Mouse (Mus musculus) MEL (cell line): Measurements from ENCODE around the gene Samd14. TPM values are rescaled to one million over a fixed set of nuclear protein-coding genes. Genes with fewer than 3 reads are reported as not detected.

ENCODE experiments used
- DNase-seq: peaks from one replicate; pipeline ENCODE4 v3.0.0; 2011; ENCODE audit warnings: low read depth, low spot score
- H3K27ac ChIP-seq: 2 replicates; pipeline ENCODE4 v1.5.1; 2012; ENCODE audit warnings: low read depth, mild to moderate bottlenecking, control low read depth, low read length, moderate library complexity; ENCODE audit not compliant: control insufficient read depth
- H3K27me3 ChIP-seq, 2 experiments: fragments of 150-350 bp in 1 of 2; sonication (generic) in 1 of 2; 2 replicates each; pipeline ENCODE4 v1.6.1; 2012; ENCODE audit warnings: low read length in 2 of 2, mild to moderate bottlenecking in 2 of 2, improper control_type of control experiment in 1 of 2, moderate library complexity in 1 of 2; ENCODE audit not compliant: insufficient read depth in 2 of 2, control insufficient read depth in 1 of 2
- H3K36me3 ChIP-seq, 2 experiments: 2 replicates each; pipeline ENCODE4 v1.6.1; 2012 to 2014; ENCODE audit warnings: low read length in 2 of 2, improper control_type of control experiment in 1 of 2, inconsistent platforms in 1 of 2, mild to moderate bottlenecking in 1 of 2; ENCODE audit not compliant: insufficient read depth in 2 of 2, control insufficient read depth in 1 of 2
- H3K4me1 ChIP-seq, 2 experiments: fragments of 150-350 bp in 1 of 2; sonication (generic) in 1 of 2; 2 replicates each; pipeline ENCODE4 v1.6.1; 2012; ENCODE audit warnings: low read length in 2 of 2, improper control_type of control experiment in 1 of 2, mild to moderate bottlenecking in 1 of 2; ENCODE audit not compliant: insufficient read depth in 2 of 2, control insufficient read depth in 1 of 2
- H3K4me3 ChIP-seq, 2 experiments: fragments of 150-350 bp in 1 of 2; sonication (generic) in 1 of 2; 2 replicates each; pipeline ENCODE4 v1.5.1; 2012; ENCODE audit warnings: low read depth in 2 of 2, low read length in 2 of 2, mild to moderate bottlenecking in 2 of 2, moderate library complexity in 2 of 2, control low read depth in 1 of 2, improper control_type of control experiment in 1 of 2; ENCODE audit not compliant: control insufficient read depth in 1 of 2, insufficient read depth in 1 of 2
- H3K79me2 ChIP-seq: 2 replicates; pipeline ENCODE4 v1.6.1; 2012; ENCODE audit warnings: mild to moderate bottlenecking, low read length, moderate library complexity; ENCODE audit not compliant: control insufficient read depth, poor library complexity, insufficient read depth
- H3K9ac ChIP-seq: 2 replicates; pipeline ENCODE4 v1.6.1; 2012; ENCODE audit warnings: low read depth, mild to moderate bottlenecking, control low read depth, low read length, moderate library complexity; ENCODE audit not compliant: control insufficient read depth, poor library complexity, severe bottlenecking
- H3K9me3 ChIP-seq: fragments of 150-350 bp; sonication (generic); replicated peaks from 2 replicates; pipeline ENCODE4 v1.6.1; 2012; ENCODE audit warnings: mild to moderate bottlenecking, low read length, improper control_type of control experiment, moderate library complexity; ENCODE audit not compliant: insufficient read depth
- CTCF ChIP-seq, 3 experiments: IDR thresholded peaks in 2 of 3; conservative IDR thresholded peaks in 1 of 3; 2 replicates each; pipeline ENCODE4 v1.5.1; 2011 to 2012; ENCODE audit warnings: low read length in 3 of 3, low read depth in 2 of 3, mild to moderate bottlenecking in 2 of 3, improper control_type of control experiment in 1 of 3, inconsistent platforms in 1 of 3, mixed read lengths in 1 of 3, moderate library complexity in 1 of 3; ENCODE audit not compliant: control insufficient read depth in 1 of 3, insufficient read depth in 1 of 3, poor library complexity in 1 of 3, severe bottlenecking in 1 of 3
- E2F4 ChIP-seq: IDR thresholded peaks from 2 replicates; pipeline ENCODE4 v1.6.1; 2011; ENCODE audit warnings: low read depth, low read length, improper control_type of control experiment, borderline replicate concordance
- ELF1 ChIP-seq: IDR thresholded peaks from 2 replicates; pipeline ENCODE4 v1.6.1; 2014; ENCODE audit warnings: low read depth, mild to moderate bottlenecking, inconsistent platforms, low read length, improper control_type of control experiment, moderate library complexity
- ETS1 ChIP-seq: IDR thresholded peaks from 2 replicates; pipeline ENCODE4 v1.6.1; 2012; ENCODE audit warnings: low read depth, mild to moderate bottlenecking, inconsistent platforms, low read length, improper control_type of control experiment, moderate library complexity
- GATA1 ChIP-seq: IDR thresholded peaks from 2 replicates; pipeline ENCODE4 v1.6.1; 2011; ENCODE audit warnings: low read depth, low read length, improper control_type of control experiment
- HCFC1 ChIP-seq: IDR thresholded peaks from 2 replicates; pipeline ENCODE4 v1.6.1; 2012; ENCODE audit warnings: low read depth, mild to moderate bottlenecking, inconsistent platforms, low read length, improper control_type of control experiment, moderate library complexity
- JUND ChIP-seq: IDR thresholded peaks from 2 replicates; pipeline ENCODE4 v1.6.1; 2011; ENCODE audit warnings: low read depth, mild to moderate bottlenecking, improper control_type of control experiment, low read length
- KAT2A ChIP-seq: conservative IDR thresholded peaks from 2 replicates; pipeline ENCODE4 v1.6.1; 2012; ENCODE audit warnings: low read depth, low read length, improper control_type of control experiment, inconsistent platforms
- MYB ChIP-seq: IDR thresholded peaks from 2 replicates; pipeline ENCODE4 v1.6.1; 2011; ENCODE audit warnings: mild to moderate bottlenecking, low read depth, low read length, improper control_type of control experiment
- MYC ChIP-seq: IDR thresholded peaks from 2 replicates; pipeline ENCODE4 v1.6.1; 2011; ENCODE audit warnings: low read depth, mild to moderate bottlenecking, low read length, improper control_type of control experiment, moderate library complexity
- NELFE ChIP-seq: IDR thresholded peaks from 2 replicates; pipeline ENCODE4 v1.6.1; 2011; ENCODE audit warnings: low read depth, low read length, improper control_type of control experiment
- NRF1 ChIP-seq: IDR thresholded peaks from 2 replicates; pipeline ENCODE4 v1.6.1; 2014; ENCODE audit warnings: low read depth, mild to moderate bottlenecking, inconsistent platforms, low read length, improper control_type of control experiment, moderate library complexity; ENCODE audit not compliant: poor library complexity, insufficient read depth, severe bottlenecking
- POLR2A ChIP-seq, 2 experiments: IDR thresholded peaks; 2 replicates each; pipeline ENCODE4 v1.6.1; 2011 to 2012; ENCODE audit warnings: low read length in 2 of 2, mild to moderate bottlenecking in 2 of 2, control low read depth in 1 of 2, improper control_type of control experiment in 1 of 2, low read depth in 1 of 2, moderate library complexity in 1 of 2; ENCODE audit not compliant: control insufficient read depth in 1 of 2, insufficient read depth in 1 of 2, poor library complexity in 1 of 2
- POLR2AphosphoS2 ChIP-seq: IDR thresholded peaks from 2 replicates; pipeline ENCODE4 v1.6.1; 2011; ENCODE audit warnings: low read length, improper control_type of control experiment
- POLR2AphosphoS5 ChIP-seq: IDR thresholded peaks from 2 replicates; pipeline ENCODE4 v1.6.1; 2012; ENCODE audit warnings: low read depth, borderline replicate concordance, mild to moderate bottlenecking, inconsistent platforms, low read length, moderate library complexity, mixed read lengths
- SIN3A ChIP-seq: IDR thresholded peaks from 2 replicates; pipeline ENCODE4 v1.6.1; 2012; ENCODE audit warnings: low read length, improper control_type of control experiment, inconsistent platforms
- SMC3 ChIP-seq: IDR thresholded peaks from 2 replicates; pipeline ENCODE4 v1.6.1; 2011; ENCODE audit warnings: low read depth, low read length, improper control_type of control experiment
- UBTF ChIP-seq: IDR thresholded peaks from 2 replicates; pipeline ENCODE4 v1.6.1; 2012; ENCODE audit warnings: low read depth, mild to moderate bottlenecking, inconsistent platforms, low read length, improper control_type of control experiment, moderate library complexity, borderline replicate concordance; ENCODE audit not compliant: insufficient read depth
- USF2 ChIP-seq, 2 experiments: IDR thresholded peaks; 2 replicates each; pipeline ENCODE4 v1.6.1; 2011 to 2012; ENCODE audit warnings: improper control_type of control experiment in 2 of 2, low read length in 2 of 2, borderline replicate concordance in 1 of 2, inconsistent platforms in 1 of 2, low read depth in 1 of 2, mild to moderate bottlenecking in 1 of 2; ENCODE audit not compliant: insufficient read depth in 1 of 2
- ZMIZ1 ChIP-seq: IDR thresholded peaks from 2 replicates; pipeline ENCODE4 v1.6.1; 2012; ENCODE audit warnings: low read depth, mild to moderate bottlenecking, inconsistent platforms, low read length, improper control_type of control experiment, moderate library complexity
- ZNF384 ChIP-seq: IDR thresholded peaks from 2 replicates; pipeline ENCODE4 v1.6.1; 2012; ENCODE audit warnings: low read depth, mild to moderate bottlenecking, inconsistent platforms, low read length, improper control_type of control experiment
- polyA plus RNA-seq, 2 experiments: library from polyadenylated mRNA; stranded (reverse) in 1 of 2; unstranded in 1 of 2; fragments of >175 nt in 1 of 2; fragments of >200 nt in 1 of 2; gene quantifications; 2 replicates each; pipeline versions ENCODE4 v1.2.1 to v1.2.4; 2012; ENCODE audit warnings: low replicate concordance in 2 of 2, low read depth in 1 of 2; ENCODE audit not compliant: insufficient read length in 2 of 2, insufficient read depth in 1 of 2, missing spikeins in 1 of 2
- total RNA-seq: library from RNA; depleted of rRNA; stranded (reverse); fragments of 300-350 nt; gene quantifications from 2 replicates; pipeline ENCODE4 v1.2.3, GENCODE M21; 2012

Gene Samd14
- total and polyA plus RNA-seq, 3 experiments = 57.6 to 1,219 (median 101) TPM

DNA sequence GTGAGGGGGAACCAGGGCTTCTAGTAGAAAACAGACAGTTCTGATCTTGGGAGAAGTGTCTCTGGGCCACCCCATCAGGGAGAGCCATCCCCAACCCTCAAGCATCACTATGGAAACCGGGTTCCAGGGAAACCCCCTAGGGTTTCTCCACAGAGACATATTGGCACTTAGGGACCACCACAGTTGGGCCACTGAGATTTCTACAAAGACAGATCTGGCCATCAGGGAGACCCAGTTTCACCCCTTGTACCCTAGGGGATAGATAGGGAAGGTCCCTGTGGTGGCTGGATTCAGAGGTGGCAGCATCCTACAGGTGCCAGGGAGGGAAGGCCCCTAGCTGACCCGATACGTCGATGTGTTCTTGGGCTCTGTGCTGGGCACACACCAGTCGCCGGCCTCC, 17.2 kb downstream of the Samd14 start:
- TF ChIP-seq POLR2AphosphoS2 (peak; percentile 7; the same call in 1 of the 2 replicates), NRF1 (no peak)
- TF ChIP-seq, all 39 proteins: peak for 1
- no peaks in the 10 kb centered on the region for H3K79me2 ChIP-seq
- no peak overlapping the region for H3K9ac ChIP-seq
- no peak overlapping the region for H3K4me3 ChIP-seq
- no peaks in the 10 kb centered on the region for H3K27me3 ChIP-seq
- DNase-seq = no peak
- no peaks in the 10 kb centered on the region for H3K9me3 ChIP-seq
- H3K36me3 ChIP-seq = no peaks in the 10 kb centered on the region
- H3K4me1 ChIP-seq = no peaks in the 10 kb centered on the region
- no peak overlapping the region for H3K27ac ChIP-seq

DNA sequence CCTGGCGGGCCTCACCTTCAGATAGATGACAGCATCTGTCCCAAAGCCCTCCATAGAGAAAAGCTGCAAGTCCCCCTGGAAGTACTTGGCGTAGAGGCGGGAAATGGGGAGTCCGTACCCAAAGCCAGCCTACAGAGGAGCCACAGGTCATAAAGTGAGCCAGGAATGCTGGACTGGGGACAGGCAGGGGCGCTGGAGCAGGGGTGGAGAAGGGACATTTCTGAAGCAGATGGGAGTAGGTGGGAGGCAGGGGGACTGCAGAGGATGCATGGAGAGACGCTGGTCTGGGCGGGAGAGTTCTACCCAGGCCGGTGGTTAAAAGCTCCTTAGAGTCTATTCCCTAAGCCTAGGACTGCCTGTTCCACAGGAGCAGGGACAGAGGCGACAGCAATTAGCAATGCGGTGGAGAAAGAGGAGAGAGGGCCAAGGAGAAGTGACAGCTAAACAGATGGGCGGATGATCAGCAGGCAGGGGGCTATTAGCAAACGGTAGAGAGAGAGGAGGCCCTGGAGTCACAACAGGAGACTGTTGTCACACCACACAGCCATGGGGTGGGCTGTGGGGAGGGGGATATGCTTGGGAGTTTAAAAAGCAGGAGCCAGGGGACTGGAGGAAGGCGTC, 18.3 kb downstream of the Samd14 start:
- Histone ChIP-seq H3K9ac (no peak overlapping the region), H3K4me3 (no peak overlapping the region), H3K79me2 (no peaks in the 10 kb centered on the region), H3K4me1 (no peaks in the 10 kb centered on the region), H3K27me3 (no peaks in the 10 kb centered on the region), H3K36me3 (no peaks in the 10 kb centered on the region), H3K9me3 (no peaks in the 10 kb centered on the region), H3K27ac (no peak overlapping the region)
- no peak for DNase-seq
- no peak for TF ChIP-seq ELF1
- no peak for TF ChIP-seq NELFE
- TF ChIP-seq UBTF = no peak
- no peak for TF ChIP-seq HCFC1
- no peak for TF ChIP-seq MYB
- no peak for TF ChIP-seq JUND
- no peak for TF ChIP-seq POLR2A (IDR thresholded peaks at IDR 0.05; ENCODE audit: control insufficient read depth in 1 of 2, insufficient read depth in 1 of 2, low read depth in 1 of 2, low read length in 2 of 2, poor library complexity in 1 of 2)

DNA sequence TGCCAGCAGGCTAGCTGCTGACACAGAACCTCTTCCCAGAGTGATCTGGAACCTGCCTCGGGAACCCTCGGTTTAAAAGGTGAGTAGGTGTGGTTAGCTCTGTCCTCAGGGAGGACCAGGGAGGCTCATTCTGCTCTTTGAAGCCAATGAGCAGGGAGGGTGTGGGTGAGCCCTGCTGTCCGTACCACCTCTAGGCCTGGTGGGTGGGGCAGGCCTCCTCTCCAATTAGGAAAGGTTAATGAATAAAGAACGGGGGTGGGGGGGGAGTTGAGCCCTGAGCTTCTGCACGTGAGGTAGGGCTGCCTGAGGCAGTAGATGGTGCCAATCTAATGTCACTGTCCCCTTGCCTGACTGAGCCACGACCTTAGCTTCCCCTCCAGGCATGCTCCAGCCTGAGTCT, 23.3 kb downstream of the Samd14 start:
- TF ChIP-seq POLR2AphosphoS5 (no peak), USF2 (IDR thresholded peaks at IDR 0.05; ENCODE audit: borderline replicate concordance in 1 of 2, insufficient read depth in 1 of 2, low read depth in 1 of 2, low read length in 2 of 2) (no peak), GATA1 (no peak), CTCF (IDR thresholded peaks at IDR 0.05 in 2 of 3, conservative IDR thresholded peaks at IDR 0.05 in 1 of 3; ENCODE audit: control insufficient read depth in 1 of 3, insufficient read depth in 1 of 3, low read depth in 2 of 3, low read length in 3 of 3, poor library complexity in 1 of 3, severe bottlenecking in 1 of 3) (no peak), ZNF384 (no peak), SIN3A (no peak), E2F4 (no peak), JUND (no peak), ETS1 (no peak), KAT2A (no peak), ZMIZ1 (no peak), SMC3 (no peak), MYC (no peak), MYB (no peak), HCFC1 (no peak)

More for the DNA sequence above, 23.3 kb downstream of the Samd14 start:
- Histone ChIP-seq H3K79me2 (no peaks in the 10 kb centered on the region), H3K9me3 (no peaks in the 10 kb centered on the region), H3K9ac (no peak overlapping the region), H3K36me3 (no peaks in the 10 kb centered on the region), H3K4me3 (no peak overlapping the region), H3K27me3 (no peaks in the 10 kb centered on the region), H3K27ac (no peak overlapping the region), H3K4me1 (no peaks in the 10 kb centered on the region)
- no peak for DNase-seq
